In the genomic region with DNA sequence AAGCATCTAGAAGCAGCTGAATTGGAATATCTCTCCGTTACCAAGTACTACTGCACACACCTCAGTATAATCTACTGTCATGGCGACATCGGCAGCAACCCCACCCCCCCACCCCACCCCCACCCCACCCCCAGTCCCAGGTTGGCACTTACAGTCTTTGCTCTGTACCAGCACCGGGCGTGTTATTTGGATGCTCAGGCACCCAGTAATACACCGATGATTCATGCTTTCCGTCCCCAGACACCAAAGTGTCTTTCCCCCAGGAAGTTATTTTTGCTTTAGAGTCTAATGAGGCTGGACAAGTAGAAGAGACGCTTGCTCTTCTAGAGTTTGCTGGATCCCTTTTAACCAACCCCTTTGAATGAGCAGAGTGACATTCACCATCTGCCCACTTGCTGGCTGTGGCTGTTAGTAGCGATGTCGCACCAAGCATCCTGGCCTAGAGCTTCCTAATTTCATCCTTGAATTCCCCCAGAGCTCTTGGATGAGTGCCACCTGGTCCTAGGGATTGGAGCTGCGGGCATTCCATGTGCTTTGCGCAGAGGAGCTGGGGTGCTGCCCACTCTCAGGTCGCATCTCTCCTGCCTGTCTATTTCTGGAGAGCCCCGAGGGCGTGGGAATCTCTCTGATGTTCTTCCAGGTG, we compare ENCODE assay signal across 10 mouse cellular contexts.
DNase-seq lines count a peak whose midpoint lies in the region; ATAC-seq and TF ChIP-seq lines count a peak whose summit lies in the region.
"Had no signal": no experiment of that assay in that cellular context is flagged by ENCODE, and none has a peak within 500 bp of the region (broad histone marks: within the 10 kb centered on the region; RNA-seq: fewer than 3 reads in every experiment).

No protein-coding gene starts in this region.

- H3K4me1 ChIP-seq in kidney, postnatal 0 days (replicated peaks; ENCODE audit: insufficient read depth, low read length): no peaks in the 10 kb centered on the region
- H3K4me1 ChIP-seq in intestine, postnatal 0 days (replicated peaks; ENCODE audit: control insufficient read depth, insufficient read depth, low read length): no peaks in the 10 kb centered on the region
- H3K4me1 ChIP-seq: hindbrain, embryonic 15.5 days; stomach, embryonic 15.5 days had no signal

- DNase-seq in kidney, postnatal 0 days (ENCODE audit: low spot score): peak; percentile 19
- no peak for DNase-seq in kidney, adult 8-10 months
- DNase-seq in cerebellum, adult 11 months: peak; percentile 78
- peak; percentile 51 for DNase-seq in gastrocnemius, postnatal 14 days
- DNase-seq in right cerebral cortex, adult 2 months (ENCODE audit: low spot score in 2 of 2): peak; percentile 57 to 73
- no peak for DNase-seq in spleen, postnatal 14 days (ENCODE audit: low spot score in 2 of 2)
- DNase-seq in liver: no peak

- no peak overlapping the region for H3K9ac ChIP-seq in kidney, postnatal 0 days (ENCODE audit: low read depth, low read length)
- H3K9ac ChIP-seq in intestine, postnatal 0 days (ENCODE audit: low read depth, low read length): no peak overlapping the region
- H3K9ac ChIP-seq: hindbrain, embryonic 15.5 days; stomach, embryonic 15.5 days had no signal

- no peak overlapping the region for H3K4me3 ChIP-seq in kidney, postnatal 0 days (replicated peaks; ENCODE audit: low read depth, low read length)
- H3K4me3 ChIP-seq in intestine, postnatal 0 days (ENCODE audit: low read depth, low read length): no peak overlapping the region
- H3K4me3 ChIP-seq: hindbrain, embryonic 15.5 days; stomach, embryonic 15.5 days had no signal

- ATAC-seq in kidney, postnatal 0 days (replicated peaks; ENCODE audit: low FRiP score, low read depth): no peak
- no peak for ATAC-seq in intestine, postnatal 0 days

- H3K27ac ChIP-seq in kidney, postnatal 0 days: no peak overlapping the region
- H3K27ac ChIP-seq in intestine, postnatal 0 days (ENCODE audit: low read depth, low read length): no peak overlapping the region
- H3K27ac ChIP-seq: hindbrain, embryonic 15.5 days; stomach, embryonic 15.5 days had no signal

- no peak overlapping the region for H3K4me2 ChIP-seq in kidney, postnatal 0 days (ENCODE audit: low read length)
- H3K4me2 ChIP-seq in intestine, postnatal 0 days (replicated peaks; ENCODE audit: low read depth): no peak overlapping the region
- H3K4me2 ChIP-seq: hindbrain, embryonic 15.5 days; stomach, embryonic 15.5 days had no signal

- no peaks in the 10 kb centered on the region for H3K27me3 ChIP-seq in kidney, postnatal 0 days (ENCODE audit: insufficient read depth, low read length)
- H3K27me3 ChIP-seq in intestine, postnatal 0 days (replicated peaks; ENCODE audit: control insufficient read depth, insufficient read depth, low read length): no peaks in the 10 kb centered on the region
- H3K27me3 ChIP-seq: hindbrain, embryonic 15.5 days; stomach, embryonic 15.5 days had no signal

- H3K9me3 ChIP-seq in kidney, postnatal 0 days (replicated peaks; ENCODE audit: low read length): no peaks in the 10 kb centered on the region
- H3K9me3 ChIP-seq in intestine, postnatal 0 days (ENCODE audit: control insufficient read depth): no peaks in the 10 kb centered on the region
- H3K9me3 ChIP-seq: hindbrain, embryonic 15.5 days; stomach, embryonic 15.5 days had no signal

- no peaks in the 10 kb centered on the region for H3K36me3 ChIP-seq in kidney, postnatal 0 days (ENCODE audit: insufficient read depth, low read length)
- H3K36me3 ChIP-seq in intestine, postnatal 0 days (ENCODE audit: control insufficient read depth, insufficient read depth): no peaks in the 10 kb centered on the region
- H3K36me3 ChIP-seq: hindbrain, embryonic 15.5 days; stomach, embryonic 15.5 days had no signal

- WGBS in kidney, postnatal 0 days: 64% methylated on average over 15 of the region's 15 CpGs
- WGBS in intestine, postnatal 0 days: 81% methylated on average over 15 of the region's 15 CpGs

- TF ChIP-seq CTCF in kidney, postnatal 0 days (IDR thresholded peaks at IDR 0.05; ENCODE audit: low read depth): no peak
- no peak for TF ChIP-seq CTCF in intestine, postnatal 0 days (IDR thresholded peaks at IDR 0.05; ENCODE audit: low read depth)

- intact Hi-C loops in gastrocnemius, postnatal 14 days (cut with DNase I; ENCODE audit: low total_unique reads): no loop called here

Comparison
In these comparisons a context has a peak if more than half of its experiments do, and no peak if none do; other contexts are left out.
1. DNase-seq: peak in kidney, postnatal 0 days (single experiment), cerebellum, adult 11 months (single experiment), gastrocnemius, postnatal 14 days (single experiment) and right cerebral cortex, adult 2 months (2 of 2); none in kidney, adult 8-10 months (0 of 2), spleen, postnatal 14 days (0 of 2) and liver (single experiment).